Mouse (Mus musculus) liver, postnatal 0 days (tissue): Measurements from ENCODE around the gene Tmod1.

Experiments
- CTCF ChIP-seq: sonication (generic); IDR thresholded peaks from 2 replicates; pipeline ENCODE4 v1.5.1; 2016; ENCODE audit warnings: antibody characterized with exemption, low read depth
- EP300 ChIP-seq: IDR thresholded peaks from 2 replicates; pipeline ENCODE4 v1.6.1; 2016; ENCODE audit warnings: antibody characterized with exemption, low read depth, mild to moderate bottlenecking

DNA sequence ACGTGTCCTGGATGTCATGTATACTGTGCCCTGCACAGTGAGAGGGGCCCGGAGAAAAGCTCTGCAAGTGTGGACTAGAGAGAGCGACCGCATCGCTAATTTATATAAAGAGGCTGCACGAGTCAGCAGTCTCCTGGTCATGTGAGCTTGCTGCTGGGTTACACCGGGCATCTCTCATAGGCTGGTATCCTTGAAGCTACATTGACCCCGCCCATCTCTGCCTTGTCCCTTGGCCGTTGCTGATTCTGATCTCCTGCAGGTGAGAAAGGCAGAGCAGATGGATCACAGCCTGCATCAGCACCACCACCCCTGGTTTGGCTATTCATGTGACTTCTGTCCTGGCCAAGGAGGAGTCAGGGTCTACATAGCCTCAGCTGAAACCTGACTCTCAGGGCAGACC lies 60.4 kb downstream of the Tmod1 start:
- TF ChIP-seq CTCF (no peak), EP300 (no peak)
